Mouse (Mus musculus): ENCODE measurements around the gene Cdh23. TPM values are rescaled to one million over a fixed set of nuclear protein-coding genes. Genes with fewer than 3 reads are reported as not detected.

Gene Cdh23
- polyA plus RNA-seq, 2 experiments = 0.73 to 2.7 TPM

- Histone ChIP-seq H3K4me3 (replicated peaks; ENCODE audit: low read length) (no peak overlapping the region), H3K9me3 (ENCODE audit: control insufficient read depth, low read length) (no peaks in the 10 kb centered on the region), H3K36me3 (ENCODE audit: control insufficient read depth, insufficient read depth, low read length) (no peaks in the 10 kb centered on the region), H3K9ac (ENCODE audit: low read depth, low read length, severe bottlenecking) (no peak overlapping the region), H3K4me2 (replicated peaks; ENCODE audit: low read depth, low read length, severe bottlenecking) (no peak overlapping the region), H3K27me3 (ENCODE audit: control insufficient read depth, insufficient read depth, low read length) (no peaks in the 10 kb centered on the region), H3K4me1 (ENCODE audit: control insufficient read depth, insufficient read depth, low read length) (0 out of 2 replicates have a peak, but pooled peaks cover 5% of the 10 kb centered on the region), H3K27ac (replicated peaks; ENCODE audit: low read depth, low read length) (no peak overlapping the region)
- peak; percentile 60 for DNase-seq (ENCODE audit: low spot score)
- 71% methylated on average over 11 of the region's 11 CpGs for WGBS
- no peak for TF ChIP-seq POLR2A (IDR thresholded peaks at IDR 0.05; ENCODE audit: borderline replicate concordance, extremely low read depth, insufficient read depth, insufficient read length)
- ATAC-seq (ENCODE audit: low FRiP score, low read depth) = peak; percentile 55
These were observed 367.2 kb downstream of the Cdh23 start for GRCm38 (mm10) chr10:60328963-60329650.

DNA sequence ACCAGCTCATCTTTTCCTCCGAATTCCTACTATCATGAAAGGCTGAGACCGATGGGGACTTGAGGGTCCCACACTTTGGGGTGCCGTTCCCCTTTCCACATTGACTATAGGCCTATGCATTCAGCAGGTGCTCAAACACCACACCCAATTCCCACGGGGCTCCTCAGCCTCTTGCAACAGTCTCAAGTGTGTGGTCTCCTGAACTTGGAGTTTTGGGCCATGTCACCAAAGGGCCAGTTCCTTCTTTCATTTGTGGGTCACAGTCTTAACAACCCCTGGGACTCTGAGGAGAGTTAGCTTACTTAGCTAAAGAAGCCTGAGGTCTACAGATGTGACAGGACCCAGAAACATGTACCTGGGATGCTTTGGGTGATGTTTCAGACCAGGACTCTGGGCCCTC is 380.1 kb downstream of the Cdh23 start:
- Histone ChIP-seq H3K4me3 (replicated peaks; ENCODE audit: low read length) (no peak overlapping the region), H3K9me3 (ENCODE audit: control insufficient read depth, low read length) (no peaks in the 10 kb centered on the region), H3K4me2 (replicated peaks; ENCODE audit: low read depth, low read length, severe bottlenecking) (no peak overlapping the region), H3K27me3 (ENCODE audit: control insufficient read depth, insufficient read depth, low read length) (no peaks in the 10 kb centered on the region), H3K27ac (replicated peaks; ENCODE audit: low read depth, low read length) (no peak overlapping the region), H3K36me3 (ENCODE audit: control insufficient read depth, insufficient read depth, low read length) (no peaks in the 10 kb centered on the region), H3K9ac (ENCODE audit: low read depth, low read length, severe bottlenecking) (no peak overlapping the region), H3K4me1 (ENCODE audit: control insufficient read depth, insufficient read depth, low read length) (no peaks in the 10 kb centered on the region)
- WGBS = 84% methylated on average over 4 of the region's 4 CpGs
- no peak for ATAC-seq (ENCODE audit: low FRiP score, low read depth)
- no peak for TF ChIP-seq POLR2A (IDR thresholded peaks at IDR 0.05; ENCODE audit: borderline replicate concordance, extremely low read depth, insufficient read depth, insufficient read length)
- DNase-seq (ENCODE audit: low spot score) = no peak

- no peaks in the 10 kb centered on the region for H3K9me3 ChIP-seq (ENCODE audit: control insufficient read depth, low read length)
- DNase-seq (ENCODE audit: low spot score) (no peak), ATAC-seq (ENCODE audit: low FRiP score, low read depth) (no peak)
- H3K27me3 ChIP-seq (ENCODE audit: control insufficient read depth, insufficient read depth, low read length) = no peaks in the 10 kb centered on the region
- H3K4me2 ChIP-seq (replicated peaks; ENCODE audit: low read depth, low read length, severe bottlenecking) = no peak overlapping the region
- WGBS = 89% methylated on average over 5 of the region's 5 CpGs
- no peaks in the 10 kb centered on the region for H3K36me3 ChIP-seq (ENCODE audit: control insufficient read depth, insufficient read depth, low read length)
- no peak overlapping the region for H3K4me3 ChIP-seq (replicated peaks; ENCODE audit: low read length)
- TF ChIP-seq POLR2A (IDR thresholded peaks at IDR 0.05; ENCODE audit: borderline replicate concordance, extremely low read depth, insufficient read depth, insufficient read length) = no peak
- H3K27ac ChIP-seq (replicated peaks; ENCODE audit: low read depth, low read length) = no peak overlapping the region
- no peak overlapping the region for H3K9ac ChIP-seq (ENCODE audit: low read depth, low read length, severe bottlenecking)
- H3K4me1 ChIP-seq (ENCODE audit: control insufficient read depth, insufficient read depth, low read length) = no peaks in the 10 kb centered on the region
These were observed 382.7 kb downstream of the Cdh23 start for GRCm38 (mm10) chr10:60313606-60314005.

GRCm38 (mm10) chr10:60310629-60311028 is 385.7 kb downstream of the Cdh23 start:
- Histone ChIP-seq H3K27ac (replicated peaks; ENCODE audit: low read depth, low read length) (no peak overlapping the region), H3K4me1 (ENCODE audit: control insufficient read depth, insufficient read depth, low read length) (no peaks in the 10 kb centered on the region), H3K9me3 (ENCODE audit: control insufficient read depth, low read length) (no peaks in the 10 kb centered on the region), H3K4me2 (replicated peaks; ENCODE audit: low read depth, low read length, severe bottlenecking) (no peak overlapping the region), H3K27me3 (ENCODE audit: control insufficient read depth, insufficient read depth, low read length) (no peaks in the 10 kb centered on the region), H3K4me3 (replicated peaks; ENCODE audit: low read length) (no peak overlapping the region), H3K9ac (ENCODE audit: low read depth, low read length, severe bottlenecking) (no peak overlapping the region), H3K36me3 (ENCODE audit: control insufficient read depth, insufficient read depth, low read length) (no peaks in the 10 kb centered on the region)
- DNase-seq (ENCODE audit: low spot score) (no peak), ATAC-seq (ENCODE audit: low FRiP score, low read depth) (no peak)
- 87% methylated on average over 13 of the region's 13 CpGs for WGBS
- no peak for TF ChIP-seq POLR2A (IDR thresholded peaks at IDR 0.05; ENCODE audit: borderline replicate concordance, extremely low read depth, insufficient read depth, insufficient read length)

GRCm38 (mm10) chr10:60304854-60305628 is 391.2 kb downstream of the Cdh23 start:
- Histone ChIP-seq H3K27ac (replicated peaks; ENCODE audit: low read depth, low read length) (no peak overlapping the region), H3K9me3 (ENCODE audit: control insufficient read depth, low read length) (no peaks in the 10 kb centered on the region), H3K4me3 (replicated peaks; ENCODE audit: low read length) (no peak overlapping the region), H3K4me2 (replicated peaks; ENCODE audit: low read depth, low read length, severe bottlenecking) (no peak overlapping the region), H3K27me3 (ENCODE audit: control insufficient read depth, insufficient read depth, low read length) (no peaks in the 10 kb centered on the region), H3K36me3 (ENCODE audit: control insufficient read depth, insufficient read depth, low read length) (peaks cover 34% of the 10 kb centered on the region), H3K4me1 (ENCODE audit: control insufficient read depth, insufficient read depth, low read length) (no peaks in the 10 kb centered on the region), H3K9ac (ENCODE audit: low read depth, low read length, severe bottlenecking) (no peak overlapping the region)
- TF ChIP-seq POLR2A (IDR thresholded peaks at IDR 0.05; ENCODE audit: borderline replicate concordance, extremely low read depth, insufficient read depth, insufficient read length) = no peak
- peak; percentile 89 for DNase-seq (ENCODE audit: low spot score)
- 62% methylated on average over 15 of the region's 15 CpGs for WGBS
- ATAC-seq (ENCODE audit: low FRiP score, low read depth) = peak; percentile 79

Measured in limb, embryonic 14.5 days (tissue).